In the genomic region with DNA sequence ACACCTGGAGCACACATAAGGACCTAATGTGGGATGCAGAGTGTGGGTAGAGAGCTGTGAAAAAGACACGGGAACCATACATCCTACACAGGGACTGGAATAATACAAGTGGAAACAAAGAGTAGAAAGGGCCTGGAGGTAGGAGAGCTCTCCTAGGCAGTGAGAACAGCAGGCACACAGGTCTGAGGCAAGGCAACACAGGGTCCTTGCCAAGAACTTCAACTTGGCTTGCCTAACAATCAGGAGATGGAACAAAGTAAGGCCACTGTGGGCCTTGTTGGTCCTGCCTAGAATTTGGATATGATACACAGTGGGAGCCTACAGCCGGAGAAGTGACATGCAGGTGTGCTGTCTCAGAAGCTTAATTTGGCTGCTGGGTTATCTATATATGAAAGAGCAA, we compare ENCODE assay signal across 30 mouse cellular contexts. TPM values are rescaled to one million over a fixed set of nuclear protein-coding genes. Genes with fewer than 3 reads are reported as not detected.
DNase-seq lines count a peak whose midpoint lies in the region; ATAC-seq and TF ChIP-seq lines count a peak whose summit lies in the region.
"Had no signal": no experiment of that assay in that cellular context is flagged by ENCODE, and none has a peak within 500 bp of the region (broad histone marks: within the 10 kb centered on the region; RNA-seq: fewer than 3 reads in every experiment).

No protein-coding gene starts in this region.

- no peak overlapping the region for H3K4me2 ChIP-seq in limb, embryonic 15.5 days
- H3K4me2 ChIP-seq in lung, postnatal 0 days (replicated peaks; ENCODE audit: low read depth, low read length): no peak overlapping the region
- no peak overlapping the region for H3K4me2 ChIP-seq in stomach, embryonic 16.5 days (ENCODE audit: low read depth, low read length)
- H3K4me2 ChIP-seq: heart, embryonic 15.5 days; liver, embryonic 15.5 days; midbrain, embryonic 12.5 days; neural tube, embryonic 12.5 days had no signal

- no peak overlapping the region for H3K9ac ChIP-seq in limb, embryonic 15.5 days
- H3K9ac ChIP-seq in lung, postnatal 0 days (replicated peaks; ENCODE audit: low read depth): no peak overlapping the region
- H3K9ac ChIP-seq in stomach, embryonic 16.5 days (ENCODE audit: low read length): no peak overlapping the region
- H3K9ac ChIP-seq: heart, embryonic 15.5 days; liver, embryonic 15.5 days; midbrain, embryonic 12.5 days; neural tube, embryonic 12.5 days had no signal

- no peak for ATAC-seq in limb, embryonic 15.5 days (ENCODE audit: insufficient number of reproducible peaks, low FRiP score, low TSS enrichment, low read depth)
- ATAC-seq in lung, postnatal 0 days: peak; percentile 70
- ATAC-seq in stomach, embryonic 16.5 days (ENCODE audit: insufficient read depth, low FRiP score): no peak
- ATAC-seq: CD4-positive, CD25-positive, alpha-beta regulatory T cell, adult 4 months; forebrain, embryonic 14.5 days; hindbrain, embryonic 16.5 days had no signal

- no peak for DNase-seq in limb, embryonic 10.5 days (ENCODE audit: low spot score)
- peak; percentile 79 for DNase-seq in gonadal fat pad, adult 2 months (ENCODE audit: low read depth)
- peak; percentile 64 for DNase-seq in lung, postnatal 0 days (ENCODE audit: low spot score)
- no peak for DNase-seq in retina, embryonic 14.5 days (ENCODE audit: low spot score)
- DNase-seq in right cerebral cortex, postnatal 25 days: no peak
- DNase-seq: adrenal gland, postnatal 14 days; cerebellum, adult 11 months; cerebellum, postnatal 10 days; gastrocnemius, postnatal 14 days; kidney, adult 18-20 months; layer of hippocampus, adult 9-11 months; thymus, adult 18-20 months; thymus, postnatal 4 days had no signal

- no peaks in the 10 kb centered on the region for H3K4me1 ChIP-seq in limb, embryonic 15.5 days
- no peaks in the 10 kb centered on the region for H3K4me1 ChIP-seq in limb, embryonic 10.5 days
- H3K4me1 ChIP-seq in lung, postnatal 0 days (ENCODE audit: insufficient read depth, low read depth, low read length): no peaks in the 10 kb centered on the region; the same call in 1 of the 2 replicates
- H3K4me1 ChIP-seq in stomach, embryonic 16.5 days (ENCODE audit: control insufficient read depth, insufficient read depth, low read length): no peaks in the 10 kb centered on the region
- H3K4me1 ChIP-seq: heart, embryonic 10.5 days; heart, embryonic 15.5 days; midbrain, embryonic 12.5 days; neural tube, embryonic 12.5 days had no signal

- H3K27me3 ChIP-seq in limb, embryonic 15.5 days: no peaks in the 10 kb centered on the region
- H3K27me3 ChIP-seq in limb, embryonic 10.5 days (ENCODE audit: low read depth, poor library complexity, severe bottlenecking): no peaks in the 10 kb centered on the region
- H3K27me3 ChIP-seq in lung, postnatal 0 days (replicated peaks; ENCODE audit: insufficient read depth, low read length): no peaks in the 10 kb centered on the region
- H3K27me3 ChIP-seq in stomach, embryonic 16.5 days (ENCODE audit: control insufficient read depth, insufficient read depth, low read length): no peaks in the 10 kb centered on the region
- H3K27me3 ChIP-seq: heart, embryonic 15.5 days; midbrain, embryonic 12.5 days; neural tube, embryonic 12.5 days had no signal

- no peak overlapping the region for H3K4me3 ChIP-seq in limb, embryonic 15.5 days
- H3K4me3 ChIP-seq in limb, embryonic 10.5 days: no peak overlapping the region
- H3K4me3 ChIP-seq in lung, postnatal 0 days (ENCODE audit: low read depth, low read length): no peak overlapping the region
- H3K4me3 ChIP-seq in stomach, embryonic 16.5 days (replicated peaks; ENCODE audit: low read length): no peak overlapping the region
- H3K4me3 ChIP-seq: heart, embryonic 10.5 days; heart, embryonic 15.5 days; liver, embryonic 15.5 days; midbrain, embryonic 12.5 days; myocyte; neural tube, embryonic 12.5 days had no signal

- TF ChIP-seq CTCF in lung, postnatal 0 days (IDR thresholded peaks at IDR 0.05): no peak

- no peaks in the 10 kb centered on the region for H3K36me3 ChIP-seq in limb, embryonic 15.5 days
- no peaks in the 10 kb centered on the region for H3K36me3 ChIP-seq in limb, embryonic 10.5 days
- H3K36me3 ChIP-seq in lung, postnatal 0 days (ENCODE audit: insufficient read depth, low read length): no peaks in the 10 kb centered on the region
- no peaks in the 10 kb centered on the region for H3K36me3 ChIP-seq in stomach, embryonic 16.5 days (ENCODE audit: control insufficient read depth, insufficient read depth, low read length)
- H3K36me3 ChIP-seq: heart, embryonic 10.5 days; heart, embryonic 15.5 days; liver, embryonic 15.5 days; midbrain, embryonic 12.5 days; neural tube, embryonic 12.5 days had no signal

- H3K9me3 ChIP-seq in limb, embryonic 15.5 days: no peaks in the 10 kb centered on the region
- no peaks in the 10 kb centered on the region for H3K9me3 ChIP-seq in limb, embryonic 10.5 days (replicated peaks)
- H3K9me3 ChIP-seq in lung, postnatal 0 days (ENCODE audit: low read length): no peaks in the 10 kb centered on the region
- no peaks in the 10 kb centered on the region for H3K9me3 ChIP-seq in stomach, embryonic 16.5 days (replicated peaks; ENCODE audit: control insufficient read depth, low read length)
- H3K9me3 ChIP-seq: heart, embryonic 10.5 days; heart, embryonic 15.5 days; liver, embryonic 15.5 days; midbrain, embryonic 12.5 days; neural tube, embryonic 12.5 days had no signal

- 81% methylated on average over 2 of the region's 2 CpGs for WGBS in limb, embryonic 15.5 days
- WGBS in limb, embryonic 10.5 days: 92% methylated on average over 2 of the region's 2 CpGs
- WGBS in lung, postnatal 0 days: 70% methylated on average over 2 of the region's 2 CpGs
- 85% methylated on average over 2 of the region's 2 CpGs for WGBS in stomach, embryonic 16.5 days

- TF ChIP-seq EP300 in lung, postnatal 0 days (IDR thresholded peaks at IDR 0.05): no peak

- peak overlapping the region; percentile 22; the same call in 1 of the 2 replicates for H3K27ac ChIP-seq in limb, embryonic 15.5 days
- H3K27ac ChIP-seq in limb, embryonic 10.5 days: no peak overlapping the region
- peak overlapping the region; percentile 89 for H3K27ac ChIP-seq in lung, postnatal 0 days (ENCODE audit: low read length)
- peak overlapping the region; percentile 56 for H3K27ac ChIP-seq in stomach, embryonic 16.5 days (ENCODE audit: low read length)
- H3K27ac ChIP-seq: heart, embryonic 10.5 days; heart, embryonic 15.5 days; liver, embryonic 15.5 days; midbrain, embryonic 12.5 days; neural tube, embryonic 12.5 days had no signal

RNA-seq across cellular contexts. Expression of a gene that starts 30.8 kb away (rescaled TPM):
- polyA plus RNA-seq in limb, embryonic 15.5 days (2015; fragmentation: Nextera tagmentation; extraction: Ambion mirVana): 0.29 and 0.70 TPM in 2 replicates
- polyA plus RNA-seq in limb, embryonic 10.5 days (2016; fragmentation: Nextera tagmentation; extraction: Ambion mirVana): not detected in 2 replicates
- polyA plus RNA-seq in gonadal fat pad, adult 2 months (2012; rRNA removed): 0.81 and 1.1 TPM in 2 replicates
- 0.06 and 0.27 TPM in 2 replicates for polyA plus RNA-seq in lung, postnatal 0 days (2015; fragmentation: Nextera tagmentation; extraction: Ambion mirVana)
- polyA plus RNA-seq in stomach, embryonic 16.5 days (2015; fragmentation: Nextera tagmentation; extraction: Ambion mirVana): 0.42 and 0.56 TPM in 2 replicates
- polyA plus RNA-seq: forebrain, embryonic 14.5 days; heart, embryonic 10.5 days; hindbrain, embryonic 11.5 days; hindbrain, embryonic 16.5 days; limb, embryonic 11.5 days; liver, embryonic 15.5 days; midbrain, embryonic 12.5 days; midbrain, postnatal 0 days; myocyte; neural tube, embryonic 12.5 days had no signal

RNA-seq across cellular contexts. Expression of a gene that starts 38.1 kb away (rescaled TPM):
- 23.4 and 26.9 TPM in 2 replicates for polyA plus RNA-seq in limb, embryonic 15.5 days (2015; fragmentation: Nextera tagmentation; extraction: Ambion mirVana)
- polyA plus RNA-seq in limb, embryonic 10.5 days (2016; fragmentation: Nextera tagmentation; extraction: Ambion mirVana): 0.23 and 0.38 TPM in 2 replicates
- polyA plus RNA-seq in gonadal fat pad, adult 2 months (2012; rRNA removed): 1.4 and 1.9 TPM in 2 replicates
- 53.1 and 60.9 TPM in 2 replicates for polyA plus RNA-seq in lung, postnatal 0 days (2015; fragmentation: Nextera tagmentation; extraction: Ambion mirVana)
- polyA plus RNA-seq in stomach, embryonic 16.5 days (2015; fragmentation: Nextera tagmentation; extraction: Ambion mirVana): 44.2 and 52.0 TPM in 2 replicates

RNA-seq across cellular contexts. Expression of a gene that starts 40.9 kb away (rescaled TPM):
- polyA plus RNA-seq in limb, embryonic 15.5 days (2015; fragmentation: Nextera tagmentation; extraction: Ambion mirVana): 7.3 and 8.9 TPM in 2 replicates
- polyA plus RNA-seq in limb, embryonic 10.5 days (2016; fragmentation: Nextera tagmentation; extraction: Ambion mirVana): 3.4 and 5.1 TPM in 2 replicates
- 16.2 and 20.6 TPM in 2 replicates for polyA plus RNA-seq in gonadal fat pad, adult 2 months (2012; rRNA removed)
- 12.8 and 13.5 TPM in 2 replicates for polyA plus RNA-seq in lung, postnatal 0 days (2015; fragmentation: Nextera tagmentation; extraction: Ambion mirVana)
- 11.3 and 11.6 TPM in 2 replicates for polyA plus RNA-seq in stomach, embryonic 16.5 days (2015; fragmentation: Nextera tagmentation; extraction: Ambion mirVana)

RNA-seq across cellular contexts. Expression of a gene that starts 52.8 kb away (rescaled TPM):
- polyA plus RNA-seq in limb, embryonic 15.5 days (2015; fragmentation: Nextera tagmentation; extraction: Ambion mirVana): 11.5 and 12.3 TPM in 2 replicates
- polyA plus RNA-seq in limb, embryonic 10.5 days (2016; fragmentation: Nextera tagmentation; extraction: Ambion mirVana): 6.0 and 8.2 TPM in 2 replicates
- 1.6 and 1.8 TPM in 2 replicates for polyA plus RNA-seq in gonadal fat pad, adult 2 months (2012; rRNA removed)
- polyA plus RNA-seq in lung, postnatal 0 days (2015; fragmentation: Nextera tagmentation; extraction: Ambion mirVana): 15.0 and 17.1 TPM in 2 replicates
- 14.9 and 15.8 TPM in 2 replicates for polyA plus RNA-seq in stomach, embryonic 16.5 days (2015; fragmentation: Nextera tagmentation; extraction: Ambion mirVana)

RNA-seq across cellular contexts. Expression of a gene that starts 54.3 kb away (rescaled TPM):
- not detected in 2 replicates for polyA plus RNA-seq in limb, embryonic 15.5 days (2015; fragmentation: Nextera tagmentation; extraction: Ambion mirVana)
- not detected in 2 replicates for polyA plus RNA-seq in limb, embryonic 10.5 days (2016; fragmentation: Nextera tagmentation; extraction: Ambion mirVana)
- 0.08 and 0.18 TPM in 2 replicates for polyA plus RNA-seq in gonadal fat pad, adult 2 months (2012; rRNA removed)
- not detected in 2 replicates for polyA plus RNA-seq in lung, postnatal 0 days (2015; fragmentation: Nextera tagmentation; extraction: Ambion mirVana)
- 0.09 TPM in 1 of 2 replicates, not detected in the other for polyA plus RNA-seq in stomach, embryonic 16.5 days (2015; fragmentation: Nextera tagmentation; extraction: Ambion mirVana)
- polyA plus RNA-seq: CD4-positive, CD25-positive, alpha-beta regulatory T cell, adult 4 months; embryonic facial prominence, embryonic 14.5 days; forebrain, embryonic 14.5 days; heart, embryonic 10.5 days; heart, embryonic 15.5 days; hindbrain, embryonic 11.5 days; hindbrain, embryonic 16.5 days; intestine, embryonic 14.5 days; limb, embryonic 11.5 days; liver, adult 2 months; liver, embryonic 15.5 days; midbrain, embryonic 12.5 days; midbrain, postnatal 0 days; myocyte; neural tube, embryonic 12.5 days had no signal

Comparison
In these comparisons a context has a peak if more than half of its experiments do, and no peak if none do; other contexts are left out.
1. DNase-seq: peak in gonadal fat pad, adult 2 months (single experiment) and lung, postnatal 0 days (single experiment); none in limb, embryonic 10.5 days (single experiment), retina, embryonic 14.5 days (single experiment) and right cerebral cortex, postnatal 25 days (single experiment).